Mouse (Mus musculus) neural tube, embryonic 12.5 days (tissue): ENCODE measurements around the gene Dennd6a. TPM values are rescaled to one million over a fixed set of nuclear protein-coding genes. Genes with fewer than 3 reads are reported as not detected.

Experiments used
- ATAC-seq: fragments of 200-750 bp; cut with Nextera tagmentation; 2 replicates; pipeline ENCODE4 v1.8.0; 2017; ENCODE audit warnings: low read depth, mild to moderate bottlenecking, moderate TSS enrichment, moderate library complexity; ENCODE audit not compliant: low FRiP score
- H3K27ac ChIP-seq: fragments of 300-500 bp; sonication (generic); 2 replicates; pipeline ENCODE4 v1.5.1; 2016
- H3K27me3 ChIP-seq: fragments of 300-500 bp; sonication (generic); replicated peaks from 2 replicates; pipeline ENCODE4 v1.6.1; 2016; ENCODE audit warnings: mild to moderate bottlenecking
- H3K36me3 ChIP-seq: fragments of 300-500 bp; sonication (generic); 2 replicates; pipeline ENCODE4 v1.6.1; 2016; ENCODE audit warnings: mild to moderate bottlenecking
- H3K4me1 ChIP-seq: fragments of 300-500 bp; sonication (generic); 2 replicates; pipeline ENCODE4 v1.6.1; 2016
- H3K4me2 ChIP-seq: fragments of 300-500 bp; sonication (generic); replicated peaks from 2 replicates; pipeline ENCODE4 v1.6.1; 2016; ENCODE audit warnings: mild to moderate bottlenecking
- H3K4me3 ChIP-seq: fragments of 300-500 bp; sonication (generic); 2 replicates; pipeline ENCODE4 v1.5.1; 2016
- H3K9ac ChIP-seq: fragments of 300-500 bp; sonication (generic); 2 replicates; pipeline ENCODE4 v1.6.1; 2016; ENCODE audit warnings: mild to moderate bottlenecking
- H3K9me3 ChIP-seq: fragments of 300-500 bp; sonication (generic); 2 replicates; pipeline ENCODE4 v1.6.1; 2016; ENCODE audit warnings: mild to moderate bottlenecking
- WGBS: fragments of 180-500 bp; shearing (Covaris S2); methylation state at CpG from one replicate; pipeline ENCODE4 v1.1.7; 2016; 5-methylcytosine and 5-hydroxymethylcytosine counted together
- polyA plus RNA-seq: library from polyadenylated mRNA; unstranded; fragments of >200 nt; fragmentation: Nextera tagmentation; extraction: Ambion mirVana; gene quantifications from 2 replicates; pipeline ENCODE4 v1.2.1, GENCODE M21; 2016

The Dennd6a gene
- polyA plus RNA-seq, 1 experiment from 2014 or later, result 31.5 TPM

DNA sequence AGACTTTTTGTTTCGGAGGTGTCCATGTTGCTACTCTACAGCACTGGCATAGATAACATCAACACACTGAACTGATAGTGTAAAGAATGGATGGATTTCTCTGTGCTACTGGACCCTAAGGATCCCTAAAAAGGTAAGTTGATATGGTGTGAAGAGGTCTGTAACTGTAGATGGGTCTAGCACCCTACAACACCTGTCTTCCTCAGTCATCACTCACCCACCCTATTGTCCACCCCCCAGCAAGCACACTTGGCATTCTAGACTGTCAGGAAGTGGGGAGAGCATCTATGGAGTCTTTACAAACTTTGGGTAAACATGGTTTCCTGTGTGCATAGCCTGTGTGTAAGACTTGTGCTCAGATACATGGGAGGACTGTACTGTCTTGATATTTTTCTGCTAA, 31.5 kb upstream of the Dennd6a start:
- H3K9ac ChIP-seq, result no peak overlapping the region
- no peaks in the 10 kb centered on the region for H3K27me3 ChIP-seq
- no peaks in the 10 kb centered on the region for H3K36me3 ChIP-seq
- no peaks in the 10 kb centered on the region for H3K9me3 ChIP-seq
- no peak overlapping the region for H3K4me2 ChIP-seq
- H3K27ac ChIP-seq, result no peak overlapping the region
- no peak for ATAC-seq
- H3K4me3 ChIP-seq, result no peak overlapping the region
- no peaks in the 10 kb centered on the region for H3K4me1 ChIP-seq
- 96% methylated on average over 1 of the region's 1 CpGs for WGBS

GRCm38 (mm10) chr14:26547516-26548488, 25.9 kb upstream of the Dennd6a start:
- no peak for ATAC-seq
- no peaks in the 10 kb centered on the region for H3K36me3 ChIP-seq
- no peaks in the 10 kb centered on the region for H3K27me3 ChIP-seq
- WGBS, result 86% methylated on average over 10 of the region's 10 CpGs
- no peak overlapping the region for H3K9ac ChIP-seq
- no peaks in the 10 kb centered on the region for H3K4me1 ChIP-seq
- H3K27ac ChIP-seq, result no peak overlapping the region
- H3K4me3 ChIP-seq, result no peak overlapping the region
- H3K9me3 ChIP-seq, result no peaks in the 10 kb centered on the region
- H3K4me2 ChIP-seq, result no peak overlapping the region

DNA sequence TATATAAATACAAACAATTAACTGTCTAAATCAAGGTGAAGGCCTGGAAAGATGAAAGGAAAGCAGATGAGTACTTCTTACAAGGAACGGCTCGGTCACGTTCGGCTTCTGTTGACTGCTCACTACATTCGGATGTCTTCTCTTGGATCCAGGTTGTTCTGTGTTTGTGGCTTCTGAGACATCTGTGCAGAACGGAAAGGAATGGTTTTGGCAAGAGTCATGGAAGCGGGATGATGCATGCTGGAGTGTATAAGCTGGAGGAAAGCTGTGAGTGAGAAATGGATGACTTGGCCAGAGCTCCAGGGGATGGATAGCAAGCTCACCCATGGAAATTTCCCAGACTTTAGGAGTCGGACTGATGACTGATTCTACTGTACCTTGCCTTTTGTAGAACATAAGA, 22.9 kb upstream of the Dennd6a start:
- Histone ChIP-seq H3K27me3 (no peaks in the 10 kb centered on the region), H3K36me3 (no peaks in the 10 kb centered on the region), H3K4me3 (no peak overlapping the region), H3K4me2 (no peak overlapping the region), H3K9me3 (no peaks in the 10 kb centered on the region), H3K4me1 (no peaks in the 10 kb centered on the region), H3K27ac (no peak overlapping the region), H3K9ac (no peak overlapping the region)
- 93% methylated on average over 8 of the region's 8 CpGs for WGBS
- ATAC-seq, result no peak

- Histone ChIP-seq H3K9ac (no peak overlapping the region), H3K36me3 (no peaks in the 10 kb centered on the region), H3K27me3 (no peaks in the 10 kb centered on the region), H3K4me1 (no peaks in the 10 kb centered on the region), H3K9me3 (no peaks in the 10 kb centered on the region), H3K27ac (no peak overlapping the region), H3K4me3 (no peak overlapping the region), H3K4me2 (no peak overlapping the region)
- ATAC-seq, result no peak
- 86% methylated on average over 2 of the region's 2 CpGs for WGBS
These were observed 21.2 kb upstream of the Dennd6a start for GRCm38 (mm10) chr14:26552441-26552840.

DNA sequence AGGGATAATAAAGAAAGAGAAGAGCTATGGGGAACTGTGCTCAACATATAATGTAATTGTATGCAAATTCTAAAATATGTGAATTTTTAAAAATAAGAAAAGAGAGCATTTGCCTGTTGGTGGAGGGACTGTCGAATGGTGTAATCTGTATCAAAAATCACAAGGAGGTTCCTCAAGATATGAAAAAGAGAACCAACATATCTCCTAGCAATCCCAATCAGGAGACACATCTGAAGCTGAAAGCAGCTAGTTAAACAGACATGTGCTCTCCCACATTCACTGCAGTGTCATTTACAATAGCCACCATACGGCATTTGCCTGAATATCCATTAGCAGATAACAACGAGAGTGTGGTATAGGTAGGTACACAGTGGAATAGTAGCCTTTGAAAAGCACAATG, 20.8 kb upstream of the Dennd6a start:
- no peaks in the 10 kb centered on the region for H3K9me3 ChIP-seq
- H3K4me3 ChIP-seq, result no peak overlapping the region
- H3K9ac ChIP-seq, result no peak overlapping the region
- no peak overlapping the region for H3K4me2 ChIP-seq
- ATAC-seq, result no peak
- H3K27ac ChIP-seq, result no peak overlapping the region
- H3K27me3 ChIP-seq, result no peaks in the 10 kb centered on the region
- WGBS, result 87% methylated on average over 3 of the region's 3 CpGs
- H3K4me1 ChIP-seq, result no peaks in the 10 kb centered on the region
- no peaks in the 10 kb centered on the region for H3K36me3 ChIP-seq

DNA sequence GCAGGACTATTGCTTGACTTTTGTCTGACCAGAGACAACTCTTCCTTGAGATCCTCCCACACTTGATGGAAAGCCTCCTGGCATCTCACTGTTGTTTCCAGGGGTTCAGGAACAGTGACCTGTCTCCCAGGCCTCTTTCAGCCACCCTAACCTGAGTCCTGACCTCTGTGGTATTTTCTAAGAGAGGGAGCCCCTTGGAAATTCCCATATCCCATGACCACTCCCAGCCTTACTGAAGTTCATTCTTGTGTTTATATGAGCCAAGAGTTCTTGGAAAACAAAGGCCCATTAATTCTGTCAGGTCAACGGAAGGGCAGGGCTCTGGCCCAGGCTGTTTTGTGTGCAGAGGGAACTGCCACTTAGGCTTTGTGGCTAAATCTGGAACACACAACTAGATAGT, 16.1 kb upstream of the Dennd6a start:
- no peak overlapping the region for H3K4me2 ChIP-seq
- no peaks in the 10 kb centered on the region for H3K4me1 ChIP-seq
- no peaks in the 10 kb centered on the region for H3K27me3 ChIP-seq
- no peak overlapping the region for H3K9ac ChIP-seq
- no peak for ATAC-seq
- no peaks in the 10 kb centered on the region for H3K9me3 ChIP-seq
- no peak overlapping the region for H3K27ac ChIP-seq
- WGBS, result 24% methylated on average over 1 of the region's 1 CpGs
- no peaks in the 10 kb centered on the region for H3K36me3 ChIP-seq
- no peak overlapping the region for H3K4me3 ChIP-seq

DNA sequence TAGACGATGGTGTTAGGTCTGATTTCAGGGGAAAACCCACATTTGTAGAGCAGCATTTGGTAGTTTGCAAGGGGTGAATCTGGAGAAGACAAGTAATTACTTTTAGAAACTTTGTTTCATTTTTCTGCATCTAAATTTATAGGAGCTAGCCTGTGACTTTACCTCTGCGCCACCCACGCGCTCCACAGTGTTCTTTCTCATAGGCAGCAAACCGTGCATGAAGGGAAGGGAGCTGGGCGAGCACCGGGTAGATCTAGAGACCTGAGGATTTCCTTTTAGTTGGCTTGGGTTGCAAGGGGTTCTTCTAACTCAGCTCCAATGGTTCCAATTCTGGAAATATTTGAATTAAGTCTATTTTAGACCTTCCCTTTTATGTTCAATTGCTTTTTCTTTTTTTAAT, 15.1 kb upstream of the Dennd6a start:
- H3K27ac ChIP-seq, result no peak overlapping the region
- no peak overlapping the region for H3K4me3 ChIP-seq
- no peaks in the 10 kb centered on the region for H3K27me3 ChIP-seq
- no peaks in the 10 kb centered on the region for H3K9me3 ChIP-seq
- ATAC-seq, result no peak
- WGBS, result 90% methylated on average over 7 of the region's 7 CpGs
- no peaks in the 10 kb centered on the region for H3K36me3 ChIP-seq
- no peaks in the 10 kb centered on the region for H3K4me1 ChIP-seq
- no peak overlapping the region for H3K4me2 ChIP-seq
- no peak overlapping the region for H3K9ac ChIP-seq

GRCm38 (mm10) chr14:26562247-26562646, 11.4 kb upstream of the Dennd6a start:
- 76% methylated on average over 2 of the region's 2 CpGs for WGBS
- H3K9me3 ChIP-seq, result no peaks in the 10 kb centered on the region
- H3K9ac ChIP-seq, result no peak overlapping the region
- no peaks in the 10 kb centered on the region for H3K36me3 ChIP-seq
- no peak overlapping the region for H3K4me3 ChIP-seq
- no peak for ATAC-seq
- H3K27me3 ChIP-seq, result no peaks in the 10 kb centered on the region
- no peak overlapping the region for H3K4me2 ChIP-seq
- no peak overlapping the region for H3K27ac ChIP-seq
- no peaks in the 10 kb centered on the region for H3K4me1 ChIP-seq

GRCm38 (mm10) chr14:26569880-26570279, 3.8 kb upstream of the Dennd6a start:
- H3K27ac ChIP-seq, result no peak overlapping the region
- H3K9me3 ChIP-seq, result no peaks in the 10 kb centered on the region
- no peak for ATAC-seq
- H3K9ac ChIP-seq, result no peak overlapping the region
- H3K4me2 ChIP-seq, result no peak overlapping the region
- WGBS, result 83% methylated on average over 4 of the region's 4 CpGs
- no peaks in the 10 kb centered on the region for H3K36me3 ChIP-seq
- H3K27me3 ChIP-seq, result no peaks in the 10 kb centered on the region
- H3K4me1 ChIP-seq, result no peaks in the 10 kb centered on the region
- no peak overlapping the region for H3K4me3 ChIP-seq

DNA sequence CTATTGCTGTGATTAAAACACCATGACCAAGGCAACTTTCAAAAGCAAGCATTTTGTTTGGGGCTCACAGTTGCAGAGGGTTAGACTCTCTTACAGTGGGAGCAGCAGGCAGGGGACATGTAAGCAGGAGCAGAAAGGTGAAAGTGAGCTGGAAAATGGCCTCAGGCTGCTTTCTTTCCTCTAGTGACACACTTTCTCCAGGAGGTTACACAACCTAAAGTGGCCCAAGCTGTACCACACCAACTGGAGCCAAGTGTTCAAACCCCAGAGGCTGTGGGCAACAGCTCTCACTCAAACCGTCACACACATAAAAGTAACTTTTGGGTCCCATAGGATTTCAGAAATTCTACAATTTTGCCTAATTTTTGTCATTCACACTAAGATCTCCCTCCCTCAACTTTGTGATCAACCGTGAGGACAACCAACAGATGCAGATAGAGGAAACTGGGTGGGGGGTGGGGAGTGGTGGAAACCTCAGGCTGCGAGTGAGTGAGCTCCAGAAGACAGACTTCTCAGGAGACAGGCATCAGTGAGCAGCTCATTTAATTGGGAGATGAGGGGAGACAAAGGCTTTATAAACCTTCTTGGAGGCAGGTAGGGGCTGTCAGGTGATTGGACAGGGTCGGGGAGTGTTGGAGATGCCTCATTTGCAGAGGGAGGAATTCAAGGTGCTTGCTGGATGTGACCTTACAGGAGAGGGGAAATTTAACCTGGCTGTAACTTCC, 1.5 kb upstream of the Dennd6a start:
- no peaks in the 10 kb centered on the region for H3K27me3 ChIP-seq
- no peak overlapping the region for H3K4me3 ChIP-seq
- ATAC-seq, result no peak
- WGBS, result 75% methylated on average over 4 of the region's 4 CpGs
- no peaks in the 10 kb centered on the region for H3K9me3 ChIP-seq
- no peak overlapping the region for H3K4me2 ChIP-seq
- H3K9ac ChIP-seq, result no peak overlapping the region
- no peak overlapping the region for H3K27ac ChIP-seq
- no peaks in the 10 kb centered on the region for H3K4me1 ChIP-seq
- H3K36me3 ChIP-seq, result no peaks in the 10 kb centered on the region

- Histone ChIP-seq H3K27me3 (no peaks in the 10 kb centered on the region), H3K27ac (no peak overlapping the region), H3K9me3 (no peaks in the 10 kb centered on the region), H3K36me3 (no peaks in the 10 kb centered on the region), H3K4me3 (no peak overlapping the region), H3K4me2 (no peak overlapping the region), H3K4me1 (0 out of 2 replicates have a peak, but pooled peaks cover 1% of the 10 kb centered on the region), H3K9ac (no peak overlapping the region)
- no peak for ATAC-seq
- 67% methylated on average over 3 of the region's 3 CpGs for WGBS
These were observed 2.7 kb downstream of the Dennd6a start for GRCm38 (mm10) chr14:26576255-26576780.

GRCm38 (mm10) chr14:26578791-26579191, 5.1 kb downstream of the Dennd6a start:
- peak overlapping the region; percentile 73 for H3K4me2 ChIP-seq
- H3K4me3 ChIP-seq, result no peak overlapping the region

More at GRCm38 (mm10) chr14:26578791-26579191, 5.1 kb downstream of the Dennd6a start:
- ATAC-seq, result no peak
- no peaks in the 10 kb centered on the region for H3K27me3 ChIP-seq
- H3K9me3 ChIP-seq, result no peaks in the 10 kb centered on the region
- 0 out of 2 replicates have a peak, but pooled peaks cover 2% of the 10 kb centered on the region for H3K4me1 ChIP-seq
- H3K36me3 ChIP-seq, result no peaks in the 10 kb centered on the region
- no peak overlapping the region for H3K27ac ChIP-seq
- 74% methylated on average over 6 of the region's 6 CpGs for WGBS
- H3K9ac ChIP-seq, result no peak overlapping the region
